Mouse (Mus musculus) G1E (cell line): ENCODE data around the gene Wwc1.

Experiments
- CTCF ChIP-seq: IDR thresholded peaks from 2 replicates; pipeline ENCODE4 v1.5.1; 2012; ENCODE audit warnings: low read depth, low read length, inconsistent platforms, mixed read lengths
- GATA1 ChIP-seq: IDR thresholded peaks from 2 replicates; pipeline ENCODE4 v1.6.1; 2012; ENCODE audit warnings: borderline replicate concordance, low read length, inconsistent platforms, mixed read lengths

- TF ChIP-seq CTCF (no peak), GATA1 (no peak)
These were observed 102.4 kb downstream of the Wwc1 start for GRCm38 (mm10) chr11:35877651-35878558.
